Mouse (Mus musculus): ENCODE results near the gene Samt1. TPM values are rescaled to one million over a fixed set of nuclear protein-coding genes. Genes with fewer than 3 reads are reported as not detected.
"Not testable (repeated sequence)": the region's sequence is repeated elsewhere in the genome, so short reads cannot be mapped to it uniquely, and the experiment has no call there.

Gene Samt1
- total RNA-seq (2021), result not detected
- long read RNA-seq, experiment 1, result 0 reads
- long read RNA-seq, experiment 2, result 0 reads

DNA sequence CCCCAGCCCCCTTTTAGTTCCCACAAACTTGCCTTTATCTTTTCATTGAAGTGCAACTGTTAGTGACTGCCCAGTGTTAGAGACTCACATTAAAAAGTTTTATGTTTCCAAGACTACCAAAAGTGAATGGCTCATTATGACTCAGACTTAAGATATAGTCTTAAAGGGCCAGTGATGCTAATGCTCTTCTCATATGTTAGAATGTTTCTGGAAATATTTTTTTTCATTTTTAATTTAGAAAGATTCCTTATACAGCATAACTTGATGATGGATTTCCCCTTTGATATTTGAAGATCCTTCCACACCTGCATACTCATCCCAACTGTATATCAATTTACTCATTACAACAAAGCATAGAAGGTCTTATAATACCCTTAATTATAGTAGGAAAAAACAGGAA, at the start of gene Samt1:
Gene Samt1 (minus strand): TSS at position 101 of the 400 bp plus-strand sequence.
- intact Hi-C loops (cut with DNase I; ENCODE audit: low total_unique reads), result not testable (repeated sequence)

DNA sequence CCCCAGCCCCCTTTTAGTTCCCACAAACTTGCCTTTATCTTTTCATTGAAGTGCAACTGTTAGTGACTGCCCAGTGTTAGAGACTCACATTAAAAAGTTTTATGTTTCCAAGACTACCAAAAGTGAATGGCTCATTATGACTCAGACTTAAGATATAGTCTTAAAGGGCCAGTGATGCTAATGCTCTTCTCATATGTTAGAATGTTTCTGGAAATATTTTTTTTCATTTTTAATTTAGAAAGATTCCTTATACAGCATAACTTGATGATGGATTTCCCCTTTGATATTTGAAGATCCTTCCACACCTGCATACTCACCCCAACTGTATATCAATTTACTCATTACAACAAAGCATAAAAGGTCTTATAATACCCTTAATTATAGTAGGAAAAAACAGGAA, 42.5 kb upstream of the Samt1 start, which contains the start of gene Gm10057:
Gene Gm10057 (minus strand): TSS at position 101 of the 400 bp plus-strand sequence.
- intact Hi-C loops (cut with DNase I; ENCODE audit: low total_unique reads), result not testable (repeated sequence)

More for the DNA sequence above, at the start of gene Samt1:
- not testable (repeated sequence) for DNase-seq

DNA sequence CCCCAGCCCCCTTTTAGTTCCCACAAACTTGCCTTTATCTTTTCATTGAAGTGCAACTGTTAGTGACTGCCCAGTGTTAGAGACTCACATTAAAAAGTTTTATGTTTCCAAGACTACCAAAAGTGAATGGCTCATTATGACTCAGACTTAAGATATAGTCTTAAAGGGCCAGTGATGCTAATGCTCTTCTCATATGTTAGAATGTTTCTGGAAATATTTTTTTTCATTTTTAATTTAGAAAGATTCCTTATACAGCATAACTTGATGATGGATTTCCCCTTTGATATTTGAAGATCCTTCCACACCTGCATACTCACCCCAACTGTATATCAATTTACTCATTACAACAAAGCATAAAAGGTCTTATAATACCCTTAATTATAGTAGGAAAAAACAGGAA, 21.3 kb upstream of the Samt1 start, which contains the start of gene 4921511M17Rik:
Gene 4921511M17Rik (minus strand): TSS at position 101 of the 400 bp plus-strand sequence.
- intact Hi-C loops (cut with DNase I; ENCODE audit: low total_unique reads); DNase-seq: not testable (repeated sequence)

More for the DNA sequence above, 42.5 kb upstream of the Samt1 start, which contains the start of gene Gm10057:
- not testable (repeated sequence) for DNase-seq

DNA sequence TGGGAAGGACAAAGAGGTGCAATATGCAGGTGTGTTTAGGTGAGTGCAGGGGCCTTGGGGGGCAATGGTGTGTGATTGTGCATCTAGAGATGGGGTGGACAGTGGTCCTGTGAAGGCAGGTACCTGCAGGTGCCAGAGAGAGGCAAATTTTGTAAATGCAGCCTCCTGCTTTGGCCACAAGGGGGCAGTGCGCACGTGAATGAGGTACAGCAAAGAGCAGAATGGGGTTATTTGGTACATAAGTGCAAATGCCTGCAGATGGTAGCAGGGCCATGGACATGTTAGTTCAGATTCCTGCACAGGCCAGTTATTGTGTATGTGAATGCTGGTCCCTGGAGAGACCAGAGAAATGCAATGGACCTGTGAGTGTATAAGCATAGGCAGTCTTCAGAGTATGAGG, 35.5 kb downstream of the Samt1 start:
- DNase-seq; intact Hi-C loops (cut with DNase I; ENCODE audit: low total_unique reads): not testable (repeated sequence)

DNA sequence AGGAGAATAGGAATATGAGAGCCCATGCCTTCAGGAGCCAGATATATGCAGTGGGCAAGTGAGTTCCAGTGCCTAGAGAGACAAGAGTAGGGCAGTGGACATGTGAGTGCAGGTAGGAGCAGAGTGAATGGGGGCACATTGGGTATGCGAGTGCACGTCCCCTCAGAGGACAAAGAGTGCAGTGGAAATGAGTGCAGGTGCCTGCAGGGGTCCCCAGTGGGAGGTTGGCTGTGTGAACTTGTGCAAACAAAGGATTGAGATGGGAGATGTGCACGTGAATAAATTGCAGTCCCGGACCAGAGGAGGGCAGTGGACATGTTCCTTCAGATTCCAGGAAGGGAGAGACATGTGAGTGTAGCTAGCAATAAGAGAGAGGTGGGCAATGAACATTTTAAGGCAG, 36.0 kb downstream of the Samt1 start:
- intact Hi-C loops (cut with DNase I; ENCODE audit: low total_unique reads); DNase-seq: not testable (repeated sequence)

DNA sequence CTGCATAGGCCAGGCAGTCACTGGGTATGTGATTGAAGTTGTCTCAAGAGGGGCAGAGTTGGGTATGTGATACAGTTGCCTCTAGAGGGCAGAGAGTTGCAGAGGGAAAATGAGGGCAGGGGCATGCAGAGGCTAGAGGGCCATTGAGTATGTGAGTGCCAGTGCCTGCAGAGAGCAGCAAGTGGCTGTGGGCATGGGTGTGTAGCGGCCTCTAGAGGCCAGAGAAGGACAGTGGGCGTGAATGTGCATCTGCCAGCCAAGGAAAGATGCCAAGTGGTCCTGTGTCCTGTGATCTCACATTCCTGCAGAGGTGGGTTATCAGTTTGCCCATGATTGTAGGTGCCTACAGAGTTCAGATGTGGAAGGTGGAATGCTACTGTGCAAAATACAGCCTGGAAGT, 38.0 kb downstream of the Samt1 start:
- DNase-seq, result no peak
- intact Hi-C loops (cut with DNase I; ENCODE audit: low total_unique reads), result no loop called here

DNA sequence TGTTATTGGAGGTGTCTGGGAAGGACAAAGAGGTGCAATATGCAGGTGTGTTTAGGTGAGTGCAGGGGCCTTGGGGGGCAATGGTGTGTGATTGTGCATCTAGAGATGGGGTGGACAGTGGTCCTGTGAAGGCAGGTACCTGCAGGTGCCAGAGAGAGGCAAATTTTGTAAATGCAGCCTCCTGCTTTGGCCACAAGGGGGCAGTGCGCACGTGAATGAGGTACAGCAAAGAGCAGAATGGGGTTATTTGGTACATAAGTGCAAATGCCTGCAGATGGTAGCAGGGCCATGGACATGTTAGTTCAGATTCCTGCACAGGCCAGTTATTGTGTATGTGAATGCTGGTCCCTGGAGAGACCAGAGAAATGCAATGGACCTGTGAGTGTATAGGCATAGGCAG, 59.6 kb downstream of the Samt1 start:
- intact Hi-C loops (cut with DNase I; ENCODE audit: low total_unique reads); DNase-seq: not testable (repeated sequence)

Other genes with a start within 250 kb of the Samt1 start
- under 1 TPM in 1 of 2 experiments, not detected in 1; 0.22 TPM for gene Spin2c, start 180.4 kb downstream of the Samt1 start, total RNA-seq (2021)
- not detected for gene 4921511M17Rik, start 21.2 kb upstream of the Samt1 start, total RNA-seq (2021)
- gene Gm10057, start 42.4 kb upstream of the Samt1 start, total RNA-seq (2021), result not detected
- gene Gm15140, start 108.0 kb upstream of the Samt1 start, total RNA-seq (2021), result not detected